Mouse (Mus musculus): Measurements from ENCODE around the gene Mrpl51. TPM values are rescaled to one million over a fixed set of nuclear protein-coding genes. Genes with fewer than 3 reads are reported as not detected.

The Mrpl51 gene
- polyA plus RNA-seq, 1 experiment = 88.7 TPM

- peak; percentile 59 for DNase-seq (ENCODE audit: low read depth)
Measured at GRCm38 (mm10) chr6:125192016-125192714, 564 bp downstream of the Mrpl51 start.

GRCm38 (mm10) chr6:125192841-125193240, 1.2 kb downstream of the Mrpl51 start:
- no peak for DNase-seq (ENCODE audit: low read depth)

GRCm38 (mm10) chr6:125193390-125193789, 1.8 kb downstream of the Mrpl51 start:
- no peak for DNase-seq (ENCODE audit: low read depth)

- DNase-seq (ENCODE audit: low read depth) = no peak
Measured at GRCm38 (mm10) chr6:125195541-125196075, 4.0 kb downstream of the Mrpl51 start.

GRCm38 (mm10) chr6:125196301-125196700, 4.7 kb downstream of the Mrpl51 start:
- no peak for DNase-seq (ENCODE audit: low read depth)

- DNase-seq (ENCODE audit: low read depth) = no peak
Measured at GRCm38 (mm10) chr6:125197166-125197565, 5.6 kb downstream of the Mrpl51 start.

GRCm38 (mm10) chr6:125210436-125210835, 18.8 kb downstream of the Mrpl51 start:
- DNase-seq (ENCODE audit: low read depth) = no peak

GRCm38 (mm10) chr6:125212621-125213020, 21.0 kb downstream of the Mrpl51 start:
- DNase-seq (ENCODE audit: low read depth) = no peak

GRCm38 (mm10) chr6:125213129-125213528, 21.5 kb downstream of the Mrpl51 start:
- no peak for DNase-seq (ENCODE audit: low read depth)

- no peak for DNase-seq (ENCODE audit: low read depth)
Measured at GRCm38 (mm10) chr6:125213715-125214114, 22.1 kb downstream of the Mrpl51 start.

- peak; percentile 90 for DNase-seq (ENCODE audit: low read depth)
Measured at GRCm38 (mm10) chr6:125215148-125215954, 23.8 kb downstream of the Mrpl51 start, which contains the start of gene Vamp1. Gene Vamp1 (plus strand): TSS chr6:125215551.

GRCm38 (mm10) chr6:125216898-125217297, 25.3 kb downstream of the Mrpl51 start:
- DNase-seq (ENCODE audit: low read depth) = no peak

- DNase-seq (ENCODE audit: low read depth) = no peak
Measured at GRCm38 (mm10) chr6:125217899-125218298, 26.3 kb downstream of the Mrpl51 start.

GRCm38 (mm10) chr6:125218963-125219362, 27.4 kb downstream of the Mrpl51 start:
- DNase-seq (ENCODE audit: low read depth) = no peak

- DNase-seq (ENCODE audit: low read depth) = no peak
Measured at GRCm38 (mm10) chr6:125221115-125221745, 29.6 kb downstream of the Mrpl51 start.

GRCm38 (mm10) chr6:125222146-125222545, 30.5 kb downstream of the Mrpl51 start:
- DNase-seq (ENCODE audit: low read depth) = no peak

GRCm38 (mm10) chr6:125222577-125222976, 31.0 kb downstream of the Mrpl51 start:
- DNase-seq (ENCODE audit: low read depth) = no peak

GRCm38 (mm10) chr6:125225518-125226115, 34.0 kb downstream of the Mrpl51 start:
- DNase-seq (ENCODE audit: low read depth) = no peak

- DNase-seq (ENCODE audit: low read depth) = no peak
Measured at GRCm38 (mm10) chr6:125230571-125230970, 39.0 kb downstream of the Mrpl51 start.

- no peak for DNase-seq (ENCODE audit: low read depth)
Measured at GRCm38 (mm10) chr6:125231117-125232044, 39.8 kb downstream of the Mrpl51 start, which contains the start of gene Tapbpl. Gene Tapbpl (minus strand): TSS chr6:125231860.

GRCm38 (mm10) chr6:125232045-125232437, 40.4 kb downstream of the Mrpl51 start:
- no peak for DNase-seq (ENCODE audit: low read depth)

Data from gonadal fat pad, adult 2 months (tissue).